Comparison of ENCODE assay signal across 30 mouse cellular contexts in genomic region chr5:67990426-67990825, GRCm38 (mm10). TPM values are rescaled to one million over a fixed set of nuclear protein-coding genes. Genes with fewer than 3 reads are reported as not detected.
DNase-seq lines count a peak whose midpoint lies in the region; ATAC-seq and TF ChIP-seq lines count a peak whose summit lies in the region.
"Had no signal": no experiment of that assay in that cellular context is flagged by ENCODE, and none has a peak within 500 bp of the region (broad histone marks: within the 10 kb centered on the region; RNA-seq: fewer than 3 reads in every experiment).

No protein-coding gene starts in this region.

- no peak overlapping the region for H3K9ac ChIP-seq in intestine, postnatal 0 days (ENCODE audit: low read depth, low read length)
- no peak overlapping the region for H3K9ac ChIP-seq in stomach, postnatal 0 days (ENCODE audit: low read length)
- no peak overlapping the region for H3K9ac ChIP-seq in hindbrain, postnatal 0 days (replicated peaks; ENCODE audit: low read length)
- H3K9ac ChIP-seq: forebrain, postnatal 0 days; heart, embryonic 12.5 days; liver, postnatal 0 days; midbrain, embryonic 13.5 days had no signal

- no peaks in the 10 kb centered on the region for H3K4me1 ChIP-seq in kidney, adult 2 months (ENCODE audit: control insufficient read depth, insufficient read depth, low read length)
- no peaks in the 10 kb centered on the region for H3K4me1 ChIP-seq in intestine, postnatal 0 days (replicated peaks; ENCODE audit: control insufficient read depth, insufficient read depth, low read length)
- H3K4me1 ChIP-seq in stomach, postnatal 0 days (replicated peaks; ENCODE audit: control insufficient read depth, insufficient read depth), result no peaks in the 10 kb centered on the region
- no peaks in the 10 kb centered on the region for H3K4me1 ChIP-seq in hindbrain, postnatal 0 days (ENCODE audit: insufficient read depth, low read length)
- H3K4me1 ChIP-seq in hindbrain, embryonic 10.5 days (replicated peaks), result no peaks in the 10 kb centered on the region
- H3K4me1 ChIP-seq: heart, embryonic 12.5 days; limb, embryonic 10.5 days; midbrain, embryonic 13.5 days had no signal

- H3K27me3 ChIP-seq in kidney, adult 2 months (replicated peaks; ENCODE audit: control insufficient read depth, insufficient read depth, low read length), result no peaks in the 10 kb centered on the region
- no peaks in the 10 kb centered on the region for H3K27me3 ChIP-seq in intestine, postnatal 0 days (replicated peaks; ENCODE audit: control insufficient read depth, insufficient read depth, low read length)
- H3K27me3 ChIP-seq in stomach, postnatal 0 days (ENCODE audit: control insufficient read depth, insufficient read depth, low read length), result no peaks in the 10 kb centered on the region
- no peaks in the 10 kb centered on the region for H3K27me3 ChIP-seq in hindbrain, postnatal 0 days (ENCODE audit: insufficient read depth, low read length)
- no peaks in the 10 kb centered on the region for H3K27me3 ChIP-seq in hindbrain, embryonic 10.5 days (ENCODE audit: insufficient read depth, poor library complexity, severe bottlenecking)
- H3K27me3 ChIP-seq: heart, embryonic 12.5 days; megakaryocyte, embryonic 14.5 days; midbrain, embryonic 13.5 days had no signal

- H3K27ac ChIP-seq in kidney, adult 2 months (ENCODE audit: insufficient read depth, low read depth, low read length), result no peak overlapping the region
- no peak overlapping the region for H3K27ac ChIP-seq in intestine, postnatal 0 days (ENCODE audit: low read depth, low read length)
- H3K27ac ChIP-seq in stomach, postnatal 0 days (replicated peaks), result no peak overlapping the region
- H3K27ac ChIP-seq in hindbrain, postnatal 0 days, result no peak overlapping the region
- no peak overlapping the region for H3K27ac ChIP-seq in hindbrain, embryonic 10.5 days
- H3K27ac ChIP-seq: limb, embryonic 10.5 days; midbrain, embryonic 13.5 days had no signal

- no peak overlapping the region for H3K4me2 ChIP-seq in intestine, postnatal 0 days (replicated peaks; ENCODE audit: low read depth)
- no peak overlapping the region for H3K4me2 ChIP-seq in stomach, postnatal 0 days (replicated peaks; ENCODE audit: low read depth)
- no peak overlapping the region for H3K4me2 ChIP-seq in hindbrain, postnatal 0 days (ENCODE audit: low read depth, low read length)
- H3K4me2 ChIP-seq: heart, embryonic 12.5 days; liver, embryonic 11.5 days; midbrain, embryonic 13.5 days had no signal

- H3K9me3 ChIP-seq in intestine, postnatal 0 days (ENCODE audit: control insufficient read depth), result no peaks in the 10 kb centered on the region
- no peaks in the 10 kb centered on the region for H3K9me3 ChIP-seq in stomach, postnatal 0 days (ENCODE audit: control insufficient read depth, low read length)
- no peaks in the 10 kb centered on the region for H3K9me3 ChIP-seq in hindbrain, postnatal 0 days (ENCODE audit: low read length)
- no peaks in the 10 kb centered on the region for H3K9me3 ChIP-seq in hindbrain, embryonic 10.5 days
- H3K9me3 ChIP-seq: heart, embryonic 12.5 days; limb, embryonic 10.5 days; megakaryocyte, embryonic 14.5 days; midbrain, embryonic 13.5 days had no signal

- H3K4me3 ChIP-seq in kidney, adult 2 months (ENCODE audit: insufficient read depth, low read depth, low read length), result no peak overlapping the region
- no peak overlapping the region for H3K4me3 ChIP-seq in intestine, postnatal 0 days (ENCODE audit: low read depth, low read length)
- no peak overlapping the region for H3K4me3 ChIP-seq in stomach, postnatal 0 days (ENCODE audit: low read depth, low read length)
- no peak overlapping the region for H3K4me3 ChIP-seq in hindbrain, postnatal 0 days (ENCODE audit: low read length)
- H3K4me3 ChIP-seq in hindbrain, embryonic 10.5 days, result no peak overlapping the region
- H3K4me3 ChIP-seq: heart, embryonic 12.5 days; limb, embryonic 10.5 days; megakaryocyte, embryonic 14.5 days; midbrain, embryonic 13.5 days had no signal

- no peaks in the 10 kb centered on the region for H3K36me3 ChIP-seq in kidney, adult 2 months (ENCODE audit: control insufficient read depth, insufficient read depth, low read length)
- no peaks in the 10 kb centered on the region for H3K36me3 ChIP-seq in intestine, postnatal 0 days (ENCODE audit: control insufficient read depth, insufficient read depth)
- no peaks in the 10 kb centered on the region for H3K36me3 ChIP-seq in stomach, postnatal 0 days (ENCODE audit: control insufficient read depth, insufficient read depth, low read length)
- H3K36me3 ChIP-seq in hindbrain, postnatal 0 days (ENCODE audit: insufficient read depth, low read length), result no peaks in the 10 kb centered on the region
- H3K36me3 ChIP-seq in hindbrain, embryonic 10.5 days, result no peaks in the 10 kb centered on the region
- H3K36me3 ChIP-seq: heart, embryonic 12.5 days; limb, embryonic 10.5 days; midbrain, embryonic 13.5 days had no signal

- no peak for TF ChIP-seq EP300 in stomach, postnatal 0 days (optimal IDR thresholded peaks at IDR 0.05)

- peak; percentile 45; the same call in 1 of the 2 replicates for ATAC-seq in intestine, postnatal 0 days
- peak; percentile 87; the same call in 1 of the 2 replicates for ATAC-seq in stomach, postnatal 0 days (ENCODE audit: low FRiP score, low TSS enrichment)
- ATAC-seq in hindbrain, postnatal 0 days, result no peak
- ATAC-seq: CD4-positive, CD25-positive, alpha-beta regulatory T cell, adult 4 months; forebrain, postnatal 0 days; liver, postnatal 0 days; midbrain, embryonic 13.5 days had no signal

- no peak for TF ChIP-seq POLR2A in kidney, adult 2 months (IDR thresholded peaks at IDR 0.05; ENCODE audit: low read depth, low read length)

- DNase-seq in kidney, adult 2 months, result peak; percentile 4
- no peak for DNase-seq in kidney, postnatal 10 days
- peak; percentile 38 for DNase-seq in lung, postnatal 10 days
- DNase-seq in stomach, postnatal 0 days (ENCODE audit: low spot score), result peak; percentile 41
- DNase-seq in hindbrain, postnatal 0 days (ENCODE audit: low spot score), result no peak
- no peak for DNase-seq in hindbrain, embryonic 10.5 days (ENCODE audit: low spot score)
- DNase-seq: adrenal gland, postnatal 14 days; cerebellum, adult 9-10 months; forebrain, postnatal 0 days; gastrocnemius, postnatal 25 days; heart, adult 18-20 months; heart, postnatal 10 days; kidney, adult 8-10 months; kidney, postnatal 36 days; layer of hippocampus, adult 9-11 months; liver, postnatal 0 days; thymus, postnatal 36 days had no signal

- TF ChIP-seq CTCF in kidney, adult 2 months (conservative IDR thresholded peaks at IDR 0.05; ENCODE audit: insufficient read depth, insufficient read length, low read depth, low read length), result no peak
- no peak for TF ChIP-seq CTCF in intestine, postnatal 0 days (IDR thresholded peaks at IDR 0.05; ENCODE audit: low read depth)
- no peak for TF ChIP-seq CTCF in stomach, postnatal 0 days (IDR thresholded peaks at IDR 0.05; ENCODE audit: low read depth)
- TF ChIP-seq CTCF in hindbrain, postnatal 0 days (IDR thresholded peaks at IDR 0.05; ENCODE audit: low read depth), result no peak

RNA-seq across cellular contexts. Expression of gene Grxcr1, which starts 41.2 kb away (rescaled TPM):
- polyA plus RNA-seq in kidney, adult 2 months (2012; rRNA removed), result not detected in 2 replicates
- not detected in 2 replicates for polyA plus RNA-seq in intestine, postnatal 0 days (2015; fragmentation: Nextera tagmentation; extraction: Ambion mirVana)
- polyA plus RNA-seq in stomach, postnatal 0 days (2015; fragmentation: Nextera tagmentation; extraction: Ambion mirVana), result not detected in 2 replicates
- not detected in 2 replicates for total RNA-seq in hindbrain, postnatal 0 days (2014; rRNA removed)
- 0.18 and 0.23 TPM in 2 replicates for polyA plus RNA-seq in hindbrain, postnatal 0 days (2015; fragmentation: Nextera tagmentation; extraction: Ambion mirVana)
- 0.15 TPM in 1 of 2 replicates, not detected in the other for polyA plus RNA-seq in hindbrain, embryonic 10.5 days (2016; fragmentation: Nextera tagmentation; extraction: Ambion mirVana)
- total RNA-seq: adrenal gland, postnatal 14 days; forebrain, postnatal 0 days; gastrocnemius, postnatal 25 days; heart, adult 18-20 months; heart, postnatal 10 days had no signal
- polyA plus RNA-seq: CD4-positive, CD25-positive, alpha-beta regulatory T cell, adult 4 months; cortical plate, adult 2 months; embryonic facial prominence, embryonic 11.5 days; forebrain, embryonic 11.5 days; forebrain, postnatal 0 days; heart, embryonic 12.5 days; limb, embryonic 10.5 days; liver, embryonic 11.5 days; liver, postnatal 0 days; midbrain, embryonic 13.5 days; small intestine, adult 2 months had no signal

RNA-seq across cellular contexts. Expression of gene Gm21905, which starts 44.2 kb away (rescaled TPM):
- polyA plus RNA-seq in kidney, adult 2 months (2012; rRNA removed), result not detected in 2 replicates
- polyA plus RNA-seq in intestine, postnatal 0 days (2015; fragmentation: Nextera tagmentation; extraction: Ambion mirVana), result not detected in 2 replicates
- not detected in 2 replicates for polyA plus RNA-seq in stomach, postnatal 0 days (2015; fragmentation: Nextera tagmentation; extraction: Ambion mirVana)
- total RNA-seq in hindbrain, postnatal 0 days (2014; rRNA removed), result not detected in 2 replicates
- not detected in 2 replicates for polyA plus RNA-seq in hindbrain, postnatal 0 days (2015; fragmentation: Nextera tagmentation; extraction: Ambion mirVana)
- polyA plus RNA-seq in hindbrain, embryonic 10.5 days (2016; fragmentation: Nextera tagmentation; extraction: Ambion mirVana), result not detected in 2 replicates
- total RNA-seq: adrenal gland, postnatal 14 days; forebrain, postnatal 0 days; gastrocnemius, postnatal 25 days; heart, adult 18-20 months; heart, postnatal 10 days had no signal
- polyA plus RNA-seq: CD4-positive, CD25-positive, alpha-beta regulatory T cell, adult 4 months; cortical plate, adult 2 months; embryonic facial prominence, embryonic 11.5 days; forebrain, embryonic 11.5 days; forebrain, postnatal 0 days; heart, embryonic 12.5 days; hindbrain, embryonic 11.5 days; limb, embryonic 10.5 days; liver, embryonic 11.5 days; liver, postnatal 0 days; midbrain, embryonic 13.5 days; neural tube, embryonic 11.5 days; small intestine, adult 2 months had no signal

RNA-seq across cellular contexts. Expression of gene Gm5108, which starts 49.0 kb away (rescaled TPM):
- polyA plus RNA-seq in kidney, adult 2 months (2012; rRNA removed), result not detected in 2 replicates
- 0.31 and 0.51 TPM in 2 replicates for polyA plus RNA-seq in intestine, postnatal 0 days (2015; fragmentation: Nextera tagmentation; extraction: Ambion mirVana)
- polyA plus RNA-seq in stomach, postnatal 0 days (2015; fragmentation: Nextera tagmentation; extraction: Ambion mirVana), result not detected in 2 replicates
- total RNA-seq in hindbrain, postnatal 0 days (2014; rRNA removed), result not detected in 2 replicates
- not detected in 2 replicates for polyA plus RNA-seq in hindbrain, postnatal 0 days (2015; fragmentation: Nextera tagmentation; extraction: Ambion mirVana)
- not detected in 2 replicates for polyA plus RNA-seq in hindbrain, embryonic 10.5 days (2016; fragmentation: Nextera tagmentation; extraction: Ambion mirVana)
- total RNA-seq: adrenal gland, postnatal 14 days; forebrain, postnatal 0 days; gastrocnemius, postnatal 25 days; heart, adult 18-20 months; heart, postnatal 10 days had no signal
- polyA plus RNA-seq: CD4-positive, CD25-positive, alpha-beta regulatory T cell, adult 4 months; cortical plate, adult 2 months; embryonic facial prominence, embryonic 11.5 days; forebrain, embryonic 11.5 days; forebrain, postnatal 0 days; heart, embryonic 12.5 days; hindbrain, embryonic 11.5 days; limb, embryonic 10.5 days; liver, embryonic 11.5 days; liver, postnatal 0 days; midbrain, embryonic 13.5 days; neural tube, embryonic 11.5 days; small intestine, adult 2 months had no signal

Comparison
In these comparisons a context has a peak if more than half of its experiments do, and no peak if none do; other contexts are left out.
1. DNase-seq: peak in kidney, adult 2 months (single experiment), lung, postnatal 10 days (single experiment) and stomach, postnatal 0 days (single experiment); none in kidney, postnatal 10 days (single experiment), hindbrain, postnatal 0 days (single experiment) and hindbrain, embryonic 10.5 days (single experiment).